ENCODE assay signal across 10 mouse cellular contexts in genomic region chr14:52108025-52108424, GRCm38 (mm10).
"Had no signal": no experiment of that assay in that cellular context is flagged by ENCODE, and none has a peak within 500 bp of the region (broad histone marks: within the 10 kb centered on the region; RNA-seq: fewer than 3 reads in every experiment).

No protein-coding gene starts in this region.

- DNase-seq: lung, adult 18-20 months; lung, embryonic 14.5 days; lung, postnatal 10 days; lung, postnatal 4 days; right cerebral cortex, adult 18-20 months; right cerebral cortex, postnatal 25 days; right cerebral cortex, postnatal 4 days; thymus, adult 2 months; thymus, postnatal 25 days; thymus, postnatal 4 days had no signal
